Mouse (Mus musculus) activated CD4-positive, CD25-positive, alpha-beta regulatory T cell (primary cell): Measurements from ENCODE around the gene Hpse. TPM values are rescaled to one million over a fixed set of nuclear protein-coding genes. Genes with fewer than 3 reads are reported as not detected.

Experiments
- polyA plus RNA-seq, 2 experiments: library from polyadenylated mRNA; unstranded; fragments of 100-300 nt; shearing (Covaris generic); gene quantifications; one replicate each; pipeline ENCODE4 v1.2.1; 2017

Gene Hpse
- 1 to 10 TPM; 3.1 to 6.4 TPM for polyA plus RNA-seq

GRCm38 (mm10) chr5:100719235-100720088 lies at the start of gene Hpse:
Hpse (minus strand) TSS chr5:100719716.

DNA sequence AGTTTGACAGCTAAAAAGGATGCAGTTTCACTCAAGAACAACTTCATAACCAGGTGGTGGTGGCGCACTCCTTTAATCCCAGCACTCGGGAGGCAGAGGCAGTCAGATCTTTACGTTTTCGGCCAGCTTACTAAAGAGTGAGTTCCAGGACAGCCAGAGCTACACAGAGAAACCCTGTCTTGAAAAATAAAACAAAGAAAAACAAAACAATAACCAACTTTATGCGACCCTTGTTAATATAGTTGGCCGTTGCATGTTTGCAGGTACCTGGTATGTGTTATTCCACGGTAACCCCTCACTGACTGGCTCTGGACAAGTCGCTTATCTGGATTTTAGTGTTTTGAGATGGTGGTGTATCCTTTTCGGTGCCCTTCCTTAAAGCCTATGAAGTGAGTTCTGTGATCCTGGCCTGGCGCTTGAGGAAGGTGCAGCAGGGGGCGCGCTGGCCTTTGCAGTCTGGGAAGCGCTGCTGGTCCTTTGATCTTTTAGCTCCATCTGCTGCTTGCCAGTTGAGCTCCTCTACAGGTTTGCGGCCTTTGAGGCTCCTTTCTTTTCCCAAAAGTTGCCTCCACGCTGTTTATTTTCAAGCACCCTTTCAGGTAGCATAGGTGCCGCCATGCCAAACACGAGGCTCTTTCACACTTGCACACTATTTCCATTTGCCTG lies 44.7 kb downstream of the Hpse start, which contains the start of gene Coq2:
Coq2 (minus strand) TSS at position 430 of the 666 bp plus-strand sequence.

Other genes with a start within 250 kb of the Hpse start
- gene Lin54, start 219.1 kb downstream of the Hpse start, polyA plus RNA-seq: 10 to 100 TPM; 14.9 to 17.9 TPM
- 100 to 1,000 TPM; 102 to 103 TPM for gene Cops4, start 201.4 kb downstream of the Hpse start, polyA plus RNA-seq
- gene Plac8, start 147.5 kb downstream of the Hpse start, polyA plus RNA-seq: 10 to 100 TPM; 33.5 to 48.9 TPM
- gene Coq2, start 44.6 kb downstream of the Hpse start, polyA plus RNA-seq: 10 to 100 TPM; 29.6 to 30.1 TPM
- gene Helq, start 78.9 kb upstream of the Hpse start, polyA plus RNA-seq: 10 to 100 TPM; 17.4 to 23.3 TPM
- 100 to 1,000 TPM; 161 to 173 TPM for gene Mrps18c, start 78.9 kb upstream of the Hpse start, polyA plus RNA-seq
- 10 to 100 TPM; 17.3 to 28.4 TPM for gene Abraxas1, start 101.2 kb upstream of the Hpse start, polyA plus RNA-seq
- gene Gpat3, start 126.0 kb upstream of the Hpse start, polyA plus RNA-seq: under 1 TPM; 0.64 to 0.79 TPM